Comparison of ENCODE assay signal across 16 mouse cellular contexts in the genomic region with DNA sequence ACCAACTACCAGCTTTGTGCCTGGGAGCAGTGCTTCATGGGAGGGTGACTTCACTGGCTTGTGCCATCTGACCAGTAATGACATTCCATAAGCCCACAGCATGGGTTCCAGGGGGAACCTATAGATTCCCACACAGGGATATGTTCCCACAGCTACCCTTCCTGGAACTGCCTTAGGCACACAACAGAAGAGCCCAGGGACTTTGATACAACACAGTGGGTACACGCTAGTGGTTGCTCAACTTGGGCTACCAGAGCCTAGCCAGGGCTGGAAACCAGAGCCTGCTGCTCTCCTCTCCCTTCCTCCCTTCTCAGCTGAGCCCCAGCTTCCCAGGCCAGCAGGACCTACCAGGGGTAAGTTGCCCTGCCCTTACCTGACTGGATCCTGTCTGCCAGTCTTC. TPM values are rescaled to one million over a fixed set of nuclear protein-coding genes. Genes with fewer than 3 reads are reported as not detected.
DNase-seq lines count a peak whose midpoint lies in the region; ATAC-seq lines count a peak whose summit lies in the region.
"Had no signal": no experiment of that assay in that cellular context is flagged by ENCODE, and none has a peak within 500 bp of the region (broad histone marks: within the 10 kb centered on the region; RNA-seq: fewer than 3 reads in every experiment).

No protein-coding gene starts in this region.

- WGBS in forebrain, embryonic 13.5 days = 90% methylated on average over 1 of the region's 1 CpGs
- 84% methylated on average over 1 of the region's 1 CpGs for WGBS in forebrain, embryonic 12.5 days
- 79% methylated on average over 1 of the region's 1 CpGs for WGBS in embryonic facial prominence, embryonic 15.5 days
- whole genome bisulfite sequencing in hindbrain, embryonic 13.5 days = 81% methylated on average over 1 of the region's 1 CpGs
- 95% methylated on average over 1 of the region's 1 CpGs for WGBS in midbrain, embryonic 14.5 days
- WGBS in kidney, embryonic 15.5 days = 67% methylated on average over 1 of the region's 1 CpGs

- H3K4me1 ChIP-seq in forebrain, embryonic 13.5 days = peaks cover 22% of the 10 kb centered on the region
- peaks cover 11% of the 10 kb centered on the region; the same call in 1 of the 2 replicates for H3K4me1 ChIP-seq in forebrain, embryonic 12.5 days
- H3K4me1 ChIP-seq in embryonic facial prominence, embryonic 15.5 days = no peaks in the 10 kb centered on the region
- peaks cover 19% of the 10 kb centered on the region for H3K4me1 ChIP-seq in hindbrain, embryonic 13.5 days (replicated peaks)
- H3K4me1 ChIP-seq in midbrain, embryonic 14.5 days (ENCODE audit: control insufficient read depth, insufficient read depth, low read length) = no peaks in the 10 kb centered on the region
- no peaks in the 10 kb centered on the region for H3K4me1 ChIP-seq in kidney, embryonic 15.5 days
- H3K4me1 ChIP-seq: heart, embryonic 10.5 days; limb, embryonic 12.5 days had no signal

- H3K9ac ChIP-seq in forebrain, embryonic 13.5 days = no peak overlapping the region
- no peak overlapping the region for H3K9ac ChIP-seq in forebrain, embryonic 12.5 days
- H3K9ac ChIP-seq in embryonic facial prominence, embryonic 15.5 days = no peak overlapping the region
- peak overlapping the region; percentile 29; the same call in 1 of the 2 replicates for H3K9ac ChIP-seq in hindbrain, embryonic 13.5 days
- no peak overlapping the region for H3K9ac ChIP-seq in midbrain, embryonic 14.5 days (replicated peaks; ENCODE audit: low read length)
- H3K9ac ChIP-seq in kidney, embryonic 15.5 days = no peak overlapping the region
- H3K9ac ChIP-seq: limb, embryonic 12.5 days; lung, embryonic 14.5 days had no signal

- H3K9me3 ChIP-seq in forebrain, embryonic 13.5 days (replicated peaks) = no peaks in the 10 kb centered on the region
- H3K9me3 ChIP-seq in forebrain, embryonic 12.5 days = no peaks in the 10 kb centered on the region
- H3K9me3 ChIP-seq in embryonic facial prominence, embryonic 15.5 days (replicated peaks) = no peaks in the 10 kb centered on the region
- no peaks in the 10 kb centered on the region for H3K9me3 ChIP-seq in hindbrain, embryonic 13.5 days
- H3K9me3 ChIP-seq in midbrain, embryonic 14.5 days (ENCODE audit: control insufficient read depth, low read length) = no peaks in the 10 kb centered on the region
- H3K9me3 ChIP-seq in kidney, embryonic 15.5 days (replicated peaks) = no peaks in the 10 kb centered on the region
- H3K9me3 ChIP-seq: heart, embryonic 10.5 days; limb, embryonic 12.5 days had no signal

- DNase-seq in midbrain, embryonic 14.5 days = no peak
- no peak for DNase-seq in cerebellum, postnatal 14 days
- DNase-seq in urinary bladder, adult 2 months (ENCODE audit: low spot score) = no peak
- DNase-seq: cerebellum, postnatal 25 days; lung, embryonic 14.5 days; right cerebral cortex, postnatal 25 days had no signal

- no peaks in the 10 kb centered on the region for H3K36me3 ChIP-seq in forebrain, embryonic 13.5 days (ENCODE audit: poor library complexity, severe bottlenecking)
- H3K36me3 ChIP-seq in forebrain, embryonic 12.5 days (replicated peaks) = no peaks in the 10 kb centered on the region
- H3K36me3 ChIP-seq in embryonic facial prominence, embryonic 15.5 days = no peaks in the 10 kb centered on the region
- H3K36me3 ChIP-seq in hindbrain, embryonic 13.5 days = no peaks in the 10 kb centered on the region
- H3K36me3 ChIP-seq in midbrain, embryonic 14.5 days (ENCODE audit: control insufficient read depth, insufficient read depth, low read length) = no peaks in the 10 kb centered on the region
- H3K36me3 ChIP-seq in kidney, embryonic 15.5 days = no peaks in the 10 kb centered on the region
- H3K36me3 ChIP-seq: heart, embryonic 10.5 days; limb, embryonic 12.5 days had no signal

- H3K27me3 ChIP-seq in forebrain, embryonic 13.5 days = 0 out of 2 replicates have a peak, but pooled peaks cover 6% of the 10 kb centered on the region
- H3K27me3 ChIP-seq in forebrain, embryonic 12.5 days = peaks cover 3% of the 10 kb centered on the region
- H3K27me3 ChIP-seq in embryonic facial prominence, embryonic 15.5 days = no peaks in the 10 kb centered on the region
- H3K27me3 ChIP-seq in hindbrain, embryonic 13.5 days = 0 out of 2 replicates have a peak, but pooled peaks cover 3% of the 10 kb centered on the region
- H3K27me3 ChIP-seq in midbrain, embryonic 14.5 days (ENCODE audit: control insufficient read depth, insufficient read depth, low read length) = no peaks in the 10 kb centered on the region
- H3K27me3 ChIP-seq in kidney, embryonic 15.5 days = peaks cover 2% of the 10 kb centered on the region; the same call in 1 of the 2 replicates

- peak overlapping the region; percentile 49 for H3K27ac ChIP-seq in forebrain, embryonic 13.5 days
- H3K27ac ChIP-seq in forebrain, embryonic 12.5 days = no peak overlapping the region
- no peak overlapping the region for H3K27ac ChIP-seq in embryonic facial prominence, embryonic 15.5 days (replicated peaks)
- peak overlapping the region; percentile 92 for H3K27ac ChIP-seq in hindbrain, embryonic 13.5 days
- peak overlapping the region; percentile 85 for H3K27ac ChIP-seq in midbrain, embryonic 14.5 days (replicated peaks; ENCODE audit: low read depth, low read length)
- H3K27ac ChIP-seq in kidney, embryonic 15.5 days = no peak overlapping the region
- H3K27ac ChIP-seq: heart, embryonic 10.5 days; limb, embryonic 12.5 days; macrophage had no signal

- no peak overlapping the region for H3K4me3 ChIP-seq in forebrain, embryonic 13.5 days
- H3K4me3 ChIP-seq in forebrain, embryonic 12.5 days (replicated peaks) = no peak overlapping the region
- H3K4me3 ChIP-seq in embryonic facial prominence, embryonic 15.5 days (replicated peaks) = no peak overlapping the region
- no peak overlapping the region for H3K4me3 ChIP-seq in hindbrain, embryonic 13.5 days
- H3K4me3 ChIP-seq in midbrain, embryonic 14.5 days (replicated peaks; ENCODE audit: low read depth, low read length) = no peak overlapping the region
- H3K4me3 ChIP-seq in kidney, embryonic 15.5 days (replicated peaks) = no peak overlapping the region
- H3K4me3 ChIP-seq: heart, embryonic 10.5 days; limb, embryonic 12.5 days had no signal

- no peak for ATAC-seq in forebrain, embryonic 13.5 days
- no peak for ATAC-seq in forebrain, embryonic 12.5 days (ENCODE audit: low FRiP score)
- ATAC-seq in embryonic facial prominence, embryonic 15.5 days (ENCODE audit: insufficient number of reproducible peaks, low FRiP score, low TSS enrichment, low read depth) = 0 out of 2 replicates have a peak, but pooled peaks have one; percentile 2
- no peak for ATAC-seq in hindbrain, embryonic 13.5 days (ENCODE audit: low FRiP score)
- ATAC-seq in midbrain, embryonic 14.5 days (ENCODE audit: low FRiP score, low TSS enrichment) = no peak
- no peak for ATAC-seq in kidney, embryonic 15.5 days (replicated peaks; ENCODE audit: low FRiP score)
- ATAC-seq: activated CD4-positive, CD25-positive, alpha-beta regulatory T cell, adult 4 months; intestine, postnatal 0 days had no signal

- no peak overlapping the region for H3K4me2 ChIP-seq in forebrain, embryonic 13.5 days
- no peak overlapping the region for H3K4me2 ChIP-seq in forebrain, embryonic 12.5 days
- H3K4me2 ChIP-seq in embryonic facial prominence, embryonic 15.5 days (replicated peaks) = no peak overlapping the region
- H3K4me2 ChIP-seq in hindbrain, embryonic 13.5 days = no peak overlapping the region
- H3K4me2 ChIP-seq in midbrain, embryonic 14.5 days (ENCODE audit: low read length) = no peak overlapping the region
- no peak overlapping the region for H3K4me2 ChIP-seq in kidney, embryonic 15.5 days
- H3K4me2 ChIP-seq: limb, embryonic 12.5 days; lung, embryonic 14.5 days had no signal

RNA-seq across cellular contexts. Expression of gene Aldh1l1, which starts 54.3 kb away (rescaled TPM):
- 8.1 and 9.6 TPM in 2 replicates for polyA plus RNA-seq in forebrain, embryonic 13.5 days (2015; fragmentation: Nextera tagmentation; extraction: Ambion mirVana)
- 2.0 TPM in 2 replicates for polyA plus RNA-seq in forebrain, embryonic 12.5 days (2016; fragmentation: Nextera tagmentation; extraction: Ambion mirVana)
- 2.0 and 2.1 TPM in 2 replicates for polyA plus RNA-seq in embryonic facial prominence, embryonic 15.5 days (2015; fragmentation: Nextera tagmentation; extraction: Ambion mirVana)
- 44.8 and 45.3 TPM in 2 replicates for polyA plus RNA-seq in hindbrain, embryonic 13.5 days (2015; fragmentation: Nextera tagmentation; extraction: Ambion mirVana)
- polyA plus RNA-seq in midbrain, embryonic 14.5 days (2014; fragmentation: Nextera tagmentation; extraction: Ambion mirVana) = 44.5 and 51.9 TPM in 2 replicates
- 11.2 and 13.8 TPM in 2 replicates for polyA plus RNA-seq in kidney, embryonic 15.5 days (2015; fragmentation: Nextera tagmentation; extraction: Ambion mirVana)
- polyA plus RNA-seq in urinary bladder, adult 2 months (2012; rRNA removed) = 6.2 and 7.2 TPM in 2 replicates

Comparison
In these comparisons a context has a peak if more than half of its experiments do, and no peak if none do; other contexts are left out.
1. H3K27ac ChIP-seq: peak in forebrain, embryonic 13.5 days (single experiment), hindbrain, embryonic 13.5 days (single experiment) and midbrain, embryonic 14.5 days (single experiment); none in forebrain, embryonic 12.5 days (single experiment), embryonic facial prominence, embryonic 15.5 days (single experiment) and kidney, embryonic 15.5 days (single experiment).